Mouse (Mus musculus): ENCODE data around the gene Themis. TPM values are rescaled to one million over a fixed set of nuclear protein-coding genes. Genes with fewer than 3 reads are reported as not detected.
A peak's percentile ranks its signal among the peaks of the same experiment; 100 is the strongest.

Gene Themis
- 1 to 10 TPM in 1 of 2 experiments, under 1 TPM in 1; 0.30 to 1.3 TPM for total RNA-seq (2021)
- long read RNA-seq, experiment 1 = 0 reads
- long read RNA-seq, experiment 2 = 0 reads

- DNase-seq = peak in 1 of 2 experiments; percentile 6
These were observed at the start of gene Themis for GRCm38 (mm10) chr10:28668261-28668660. Gene Themis (plus strand): TSS chr10:28668360.

DNA sequence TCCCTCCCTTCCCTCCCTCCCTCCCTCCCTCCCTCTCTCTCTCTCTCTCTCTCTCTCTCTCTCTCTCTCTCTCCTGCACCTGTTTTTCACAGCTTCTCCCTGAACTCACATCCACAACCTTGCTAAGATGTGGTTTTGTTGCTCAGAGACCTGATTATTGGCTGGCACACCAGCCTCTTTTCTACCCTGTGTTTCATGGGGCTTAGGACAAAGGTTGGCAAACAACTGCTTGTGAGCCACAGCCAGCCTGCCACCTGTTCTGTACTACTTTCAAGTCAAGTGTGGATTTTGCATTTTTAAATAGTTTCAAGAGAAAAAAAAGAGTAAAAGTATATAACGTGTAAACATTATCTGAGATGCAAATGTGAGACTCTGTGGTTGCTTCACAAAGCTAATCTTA lies 48.7 kb upstream of the Themis start:
- no peak for DNase-seq

DNA sequence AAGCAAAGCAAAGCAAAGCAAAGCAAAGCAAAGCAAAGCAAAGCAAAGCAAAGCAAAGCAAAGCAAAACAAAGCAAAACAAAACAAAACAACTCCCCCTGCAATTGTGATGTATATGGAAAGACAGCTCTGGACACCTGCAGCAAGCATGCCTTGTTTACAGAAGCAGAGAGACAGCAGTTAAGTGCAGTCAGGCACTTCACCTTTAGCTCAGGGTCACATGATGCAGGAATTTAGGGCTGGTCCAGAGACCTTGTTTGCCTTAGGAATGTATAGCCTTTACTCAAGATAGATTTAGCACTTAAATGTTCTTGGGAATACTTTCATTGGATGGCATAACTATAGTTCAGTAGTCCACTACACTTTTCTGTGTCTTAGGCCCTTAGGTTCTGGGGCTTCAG lies 32.1 kb upstream of the Themis start:
- DNase-seq = no peak

GRCm38 (mm10) chr10:28641887-28642286 lies 26.3 kb upstream of the Themis start:
- no peak for DNase-seq

DNA sequence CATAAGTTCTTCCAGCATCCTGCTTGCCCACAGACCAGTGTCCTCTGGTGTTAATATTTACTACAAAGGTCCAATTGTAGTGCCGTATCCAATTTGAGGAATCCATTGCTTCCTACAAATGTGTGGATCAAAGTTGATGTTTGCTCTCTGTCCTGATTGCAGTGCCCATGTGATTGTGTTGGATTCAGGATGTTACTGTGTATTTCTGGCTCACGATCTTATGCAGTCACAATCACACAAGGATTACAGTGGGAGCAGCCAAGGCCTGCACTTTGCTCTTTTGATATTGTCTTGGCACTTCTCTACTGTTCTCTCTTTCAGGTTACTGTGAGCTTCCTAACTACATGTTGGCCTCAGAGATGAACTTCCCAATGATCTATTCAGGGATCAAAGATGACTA lies 20.3 kb upstream of the Themis start:
- DNase-seq = no peak

GRCm38 (mm10) chr10:28649109-28649899 lies 18.9 kb upstream of the Themis start:
- no peak for DNase-seq

- DNase-seq = no peak
These were observed 18.3 kb upstream of the Themis start for GRCm38 (mm10) chr10:28649900-28650160.

GRCm38 (mm10) chr10:28651910-28652309 lies 16.2 kb upstream of the Themis start:
- no peak for DNase-seq

GRCm38 (mm10) chr10:28654733-28655132 lies 13.4 kb upstream of the Themis start:
- DNase-seq = no peak

DNA sequence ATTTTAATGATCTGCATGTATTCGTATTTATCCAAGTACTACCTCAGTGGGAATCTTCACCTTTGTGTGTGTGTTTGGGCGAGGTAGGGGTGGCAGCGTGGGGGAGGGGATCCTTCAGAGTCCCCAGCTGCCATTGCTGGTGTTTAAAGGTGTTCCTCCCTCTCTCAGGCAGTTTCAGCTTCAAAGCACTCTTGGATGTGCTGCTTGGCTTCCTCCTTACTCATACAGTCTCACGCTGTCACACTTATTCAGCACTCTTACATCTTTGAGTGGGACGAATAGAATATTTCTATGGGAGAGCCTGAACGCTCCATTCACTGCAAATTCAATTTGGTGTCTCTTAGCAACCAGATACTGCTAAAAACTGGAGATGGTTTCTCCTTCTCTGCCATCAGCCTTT lies 3.0 kb upstream of the Themis start:
- DNase-seq = no peak

DNA sequence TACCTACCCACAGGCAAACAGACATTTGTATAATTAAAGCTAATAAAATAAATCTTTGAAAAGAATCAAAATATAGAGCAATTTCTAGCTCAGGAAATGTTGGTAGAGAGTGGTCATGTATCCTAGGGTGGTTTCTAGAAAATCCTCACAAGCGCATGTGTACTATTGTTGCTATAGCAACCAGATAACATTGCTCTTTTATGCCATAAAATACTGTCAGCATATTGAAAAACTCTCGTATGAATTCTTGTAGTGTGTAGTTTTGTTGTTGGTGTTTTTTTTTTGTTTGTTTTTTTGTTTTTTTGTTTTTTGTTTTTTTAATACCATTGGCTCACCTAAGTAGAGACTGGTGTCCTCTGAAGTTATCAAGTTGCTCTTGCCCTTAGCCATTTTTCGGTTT lies 5.8 kb downstream of the Themis start:
- no peak for DNase-seq

- DNase-seq = no peak
These were observed 7.2 kb downstream of the Themis start for GRCm38 (mm10) chr10:28675337-28675736.

- DNase-seq = no peak
These were observed 26.8 kb downstream of the Themis start for GRCm38 (mm10) chr10:28694981-28695380.

- no peak for DNase-seq
These were observed 27.9 kb downstream of the Themis start for GRCm38 (mm10) chr10:28696032-28696431.

- no peak for DNase-seq
These were observed 30.0 kb downstream of the Themis start for GRCm38 (mm10) chr10:28698175-28698574.

- no peak for DNase-seq
These were observed 53.7 kb downstream of the Themis start for GRCm38 (mm10) chr10:28721828-28722227.

DNA sequence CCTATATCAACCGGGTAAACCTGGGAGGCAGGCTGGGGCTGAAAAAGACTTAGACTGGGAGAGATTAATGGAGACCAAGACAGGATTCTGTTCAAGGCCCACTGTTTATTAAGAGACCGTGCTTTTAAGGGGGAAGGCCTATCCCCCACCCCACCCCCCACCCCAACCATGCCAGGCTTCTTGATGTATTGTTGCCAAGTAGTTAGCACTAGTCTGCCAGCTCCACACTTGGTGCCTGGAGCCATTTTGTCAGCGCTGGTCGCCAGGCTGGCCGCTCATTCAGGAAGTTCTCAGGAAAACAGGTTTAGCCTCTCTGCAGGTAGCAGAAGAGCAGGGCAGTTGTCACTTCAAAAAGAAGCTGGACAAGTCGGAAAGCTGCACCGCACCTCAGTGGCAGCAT lies 55.1 kb downstream of the Themis start:
- no peak for DNase-seq

DNA sequence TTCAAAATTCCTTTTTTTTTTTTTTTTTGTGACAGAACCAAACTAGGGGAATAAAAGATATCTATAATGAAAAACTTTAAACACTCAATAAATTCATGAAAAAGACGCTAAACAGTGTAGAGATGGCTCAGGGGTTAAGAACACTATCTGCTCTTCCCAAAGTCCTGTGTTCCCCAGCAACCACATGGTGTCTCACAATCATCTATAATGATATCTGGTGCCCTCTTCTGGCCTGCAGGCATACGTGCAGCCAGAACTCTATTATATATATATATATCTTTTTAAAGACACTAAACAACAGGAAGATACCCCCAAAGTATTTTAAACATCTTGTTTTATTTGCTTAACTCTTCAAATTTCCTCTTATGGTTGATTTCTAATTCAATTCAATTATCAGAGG lies 62.0 kb downstream of the Themis start:
- DNase-seq = peak; percentile 2 to 20

- no peak for DNase-seq
These were observed 69.8 kb downstream of the Themis start for GRCm38 (mm10) chr10:28737953-28738352.

DNA sequence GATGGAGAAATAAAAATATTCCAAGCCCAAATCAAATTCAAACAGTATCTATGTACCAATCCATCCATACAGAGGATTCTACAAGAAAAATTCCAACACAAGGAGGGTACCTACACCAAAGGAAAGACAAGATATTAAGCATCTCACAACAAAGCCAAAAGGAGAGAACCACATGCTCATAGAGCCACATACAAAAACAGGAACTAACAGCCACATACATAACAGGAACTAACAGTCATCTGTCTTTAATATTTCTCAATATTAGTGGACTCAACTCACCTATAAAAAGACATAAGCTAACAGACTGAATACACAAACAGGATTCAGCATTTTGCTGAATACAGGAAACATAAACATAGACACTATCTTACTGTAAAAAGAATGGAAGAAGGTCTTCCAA lies 78.3 kb downstream of the Themis start:
- DNase-seq = no peak

DNA sequence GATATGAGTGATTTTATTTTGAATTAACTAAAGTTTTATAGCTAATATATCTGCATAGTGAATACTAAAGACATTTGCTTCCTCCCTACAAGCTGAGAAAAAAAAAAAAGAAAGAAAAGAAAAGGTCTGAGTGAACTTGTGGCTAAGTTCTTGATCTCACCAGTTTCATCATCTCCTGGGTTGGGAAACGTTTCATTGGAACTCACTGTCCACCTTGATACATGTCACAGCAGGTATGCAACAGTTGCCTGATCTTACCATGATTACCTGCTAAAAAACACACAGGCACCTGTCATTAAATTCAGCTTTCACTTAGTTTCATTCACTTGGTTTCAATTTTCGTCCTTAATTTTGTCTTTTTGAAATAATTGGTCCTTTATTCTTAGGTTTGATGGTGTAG lies 85.2 kb downstream of the Themis start:
- DNase-seq = no peak

- DNase-seq = no peak
These were observed 86.8 kb downstream of the Themis start for GRCm38 (mm10) chr10:28754927-28755326.

DNA sequence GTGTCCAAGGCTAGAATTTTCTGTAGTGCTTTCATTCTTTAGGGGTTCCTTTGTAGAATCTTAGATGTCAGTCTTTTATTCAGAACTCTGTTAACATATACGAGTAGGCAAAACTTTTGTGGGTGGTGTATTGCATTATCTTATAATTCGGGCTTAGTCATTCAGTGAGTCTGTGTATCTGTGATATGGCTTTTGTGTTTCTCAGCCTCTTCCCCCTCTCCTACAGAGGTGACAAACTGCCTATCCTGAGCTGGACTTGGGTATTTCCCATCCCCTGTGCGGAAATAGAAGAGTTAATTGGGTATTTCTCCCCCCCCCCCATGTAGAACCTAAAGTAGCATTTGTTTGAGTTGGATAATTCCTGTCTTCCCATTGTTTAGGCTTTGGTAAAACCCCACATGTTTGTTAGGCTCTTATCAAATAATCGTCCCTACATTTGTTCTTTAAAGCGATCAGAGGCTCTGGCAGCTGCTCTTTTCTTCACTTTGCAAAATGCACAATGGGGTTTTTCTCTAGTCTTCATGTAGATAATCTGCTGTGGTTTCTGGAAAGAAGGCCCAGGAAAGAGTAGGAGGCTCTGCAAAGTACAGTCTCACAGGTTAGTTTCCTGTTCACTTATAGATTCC lies 108.7 kb downstream of the Themis start:
- DNase-seq = no peak

GRCm38 (mm10) chr10:28799469-28799868 lies 131.3 kb downstream of the Themis start:
- no peak for DNase-seq

Data from heart, adult 18-20 months (tissue).